Comparison of ENCODE assay signal across 29 mouse cellular contexts in genomic region chr2:140077476-140077875, GRCm38 (mm10). TPM values are rescaled to one million over a fixed set of nuclear protein-coding genes. Genes with fewer than 3 reads are reported as not detected.
DNase-seq lines count a peak whose midpoint lies in the region; ATAC-seq and TF ChIP-seq lines count a peak whose summit lies in the region.
"Had no signal": no experiment of that assay in that cellular context is flagged by ENCODE, and none has a peak within 500 bp of the region (broad histone marks: within the 10 kb centered on the region; RNA-seq: fewer than 3 reads in every experiment).

No protein-coding gene starts in this region.

- no peak overlapping the region for H3K9ac ChIP-seq in hindbrain, embryonic 11.5 days (ENCODE audit: low read depth, low read length)
- H3K9ac ChIP-seq in midbrain, embryonic 11.5 days (ENCODE audit: low read length), result no peak overlapping the region
- H3K9ac ChIP-seq: embryonic facial prominence, embryonic 13.5 days; forebrain, embryonic 15.5 days; heart, embryonic 13.5 days; limb, embryonic 12.5 days; liver, postnatal 0 days; midbrain, embryonic 13.5 days had no signal

- TF ChIP-seq CTCF in E14TG2a.4 (conservative IDR thresholded peaks at IDR 0.05; ENCODE audit: low read length), result no peak

- H3K27me3 ChIP-seq in hindbrain, embryonic 10.5 days (ENCODE audit: insufficient read depth, poor library complexity, severe bottlenecking), result no peaks in the 10 kb centered on the region
- H3K27me3 ChIP-seq in hindbrain, embryonic 11.5 days (ENCODE audit: control insufficient read depth, insufficient read depth, low read length), result no peaks in the 10 kb centered on the region
- no peaks in the 10 kb centered on the region for H3K27me3 ChIP-seq in E14TG2a.4 (ENCODE audit: insufficient read depth, low read length)
- no peaks in the 10 kb centered on the region for H3K27me3 ChIP-seq in midbrain, embryonic 11.5 days (ENCODE audit: control insufficient read depth, insufficient read depth, low read length)
- H3K27me3 ChIP-seq: embryonic facial prominence, embryonic 13.5 days; forebrain, embryonic 15.5 days; heart, embryonic 13.5 days; limb, embryonic 12.5 days; megakaryocyte, embryonic 14.5 days; midbrain, embryonic 13.5 days had no signal

- no peak overlapping the region for H3K4me3 ChIP-seq in hindbrain, embryonic 10.5 days
- no peak overlapping the region for H3K4me3 ChIP-seq in hindbrain, embryonic 11.5 days (ENCODE audit: low read depth, low read length)
- peak overlapping the region; percentile 39 for H3K4me3 ChIP-seq in E14TG2a.4 (replicated peaks; ENCODE audit: low read length)
- no peak overlapping the region for H3K4me3 ChIP-seq in midbrain, embryonic 11.5 days (ENCODE audit: low read depth, low read length)
- H3K4me3 ChIP-seq: embryonic facial prominence, embryonic 13.5 days; forebrain, embryonic 10.5 days; forebrain, embryonic 15.5 days; gastrocnemius, adult 2 months; heart, adult 2 months; heart, embryonic 13.5 days; limb, embryonic 12.5 days; megakaryocyte, embryonic 14.5 days; midbrain, embryonic 13.5 days had no signal

- no peak for ATAC-seq in hindbrain, embryonic 11.5 days (ENCODE audit: low FRiP score)
- no peak for ATAC-seq in midbrain, embryonic 11.5 days (ENCODE audit: low FRiP score)
- ATAC-seq in activated CD4-positive, CD25-positive, alpha-beta regulatory T cell, adult 4 months, result no peak
- ATAC-seq: forebrain, embryonic 15.5 days; hindbrain, embryonic 16.5 days; liver, postnatal 0 days; midbrain, embryonic 13.5 days had no signal

- no peaks in the 10 kb centered on the region for H3K9me3 ChIP-seq in hindbrain, embryonic 10.5 days
- no peaks in the 10 kb centered on the region for H3K9me3 ChIP-seq in hindbrain, embryonic 11.5 days (ENCODE audit: control insufficient read depth, low read length)
- no peaks in the 10 kb centered on the region for H3K9me3 ChIP-seq in E14TG2a.4 (ENCODE audit: low read length)
- no peaks in the 10 kb centered on the region for H3K9me3 ChIP-seq in midbrain, embryonic 11.5 days (ENCODE audit: control insufficient read depth, low read length)
- H3K9me3 ChIP-seq: embryonic facial prominence, embryonic 13.5 days; forebrain, embryonic 10.5 days; forebrain, embryonic 15.5 days; heart, embryonic 13.5 days; limb, embryonic 12.5 days; megakaryocyte, embryonic 14.5 days; midbrain, embryonic 13.5 days had no signal

- H3K36me3 ChIP-seq in hindbrain, embryonic 10.5 days, result no peaks in the 10 kb centered on the region
- no peaks in the 10 kb centered on the region for H3K36me3 ChIP-seq in hindbrain, embryonic 11.5 days (ENCODE audit: control insufficient read depth, insufficient read depth, low read length)
- no peaks in the 10 kb centered on the region for H3K36me3 ChIP-seq in E14TG2a.4 (ENCODE audit: insufficient read depth, low read length)
- H3K36me3 ChIP-seq in midbrain, embryonic 11.5 days (ENCODE audit: control insufficient read depth, insufficient read depth, low read length), result no peaks in the 10 kb centered on the region
- H3K36me3 ChIP-seq: embryonic facial prominence, embryonic 13.5 days; forebrain, embryonic 10.5 days; forebrain, embryonic 15.5 days; heart, embryonic 13.5 days; limb, embryonic 12.5 days; midbrain, embryonic 13.5 days had no signal

- H3K4me2 ChIP-seq in hindbrain, embryonic 11.5 days (replicated peaks; ENCODE audit: low read depth, low read length), result no peak overlapping the region
- no peak overlapping the region for H3K4me2 ChIP-seq in midbrain, embryonic 11.5 days
- H3K4me2 ChIP-seq: embryonic facial prominence, embryonic 13.5 days; forebrain, embryonic 15.5 days; heart, embryonic 13.5 days; limb, embryonic 12.5 days; midbrain, embryonic 13.5 days had no signal

- H3K27ac ChIP-seq in hindbrain, embryonic 10.5 days, result no peak overlapping the region
- no peak overlapping the region for H3K27ac ChIP-seq in hindbrain, embryonic 11.5 days (ENCODE audit: low read depth, low read length)
- no peak overlapping the region for H3K27ac ChIP-seq in midbrain, embryonic 11.5 days (ENCODE audit: low read depth, low read length)
- H3K27ac ChIP-seq: embryonic facial prominence, embryonic 13.5 days; forebrain, embryonic 10.5 days; forebrain, embryonic 15.5 days; gastrocnemius, adult 2 months; heart, adult 2 months; heart, embryonic 13.5 days; limb, embryonic 12.5 days; midbrain, embryonic 13.5 days had no signal

- peak; percentile 6 for DNase-seq in hindbrain, embryonic 10.5 days (ENCODE audit: low spot score)
- DNase-seq in hindbrain, embryonic 11.5 days (ENCODE audit: low spot score), result no peak
- DNase-seq in R1 (ENCODE audit: low read depth, low spot score), result peak; percentile 73
- peak; percentile 20 for DNase-seq in embryo, embryonic 9.5 days (ENCODE audit: extremely low spot score)
- no peak for DNase-seq in midbrain, embryonic 11.5 days (ENCODE audit: low spot score, missing footprints)
- DNase-seq: adrenal gland, postnatal 14 days; cerebellum, adult 11 months; cerebellum, adult 9-10 months; gastrocnemius, adult 2 months; gastrocnemius, postnatal 36 days; heart, adult 2 months; heart, postnatal 10 days; kidney, adult 9 months; kidney, postnatal 14 days; liver, postnatal 0 days; lung, postnatal 4 days; spleen, adult 18-20 months; thymus, adult 18-20 months; thymus, postnatal 25 days had no signal

- 18% methylated on average over 1 of the region's 1 CpGs for WGBS in hindbrain, embryonic 10.5 days
- 26% methylated on average over 1 of the region's 1 CpGs for WGBS in hindbrain, embryonic 11.5 days
- WGBS in midbrain, embryonic 11.5 days, result 41% methylated on average over 1 of the region's 1 CpGs

- H3K4me1 ChIP-seq in hindbrain, embryonic 10.5 days (replicated peaks), result peaks cover 9% of the 10 kb centered on the region; the same call in 1 of the 2 replicates
- no peaks in the 10 kb centered on the region for H3K4me1 ChIP-seq in hindbrain, embryonic 11.5 days (replicated peaks; ENCODE audit: control insufficient read depth, insufficient read depth, low read length)
- H3K4me1 ChIP-seq in E14TG2a.4 (replicated peaks; ENCODE audit: low read depth, low read length), result peaks cover 74% of the 10 kb centered on the region
- no peaks in the 10 kb centered on the region for H3K4me1 ChIP-seq in midbrain, embryonic 11.5 days (ENCODE audit: control insufficient read depth, insufficient read depth, low read length)
- H3K4me1 ChIP-seq: forebrain, embryonic 15.5 days; heart, embryonic 13.5 days; limb, embryonic 12.5 days; midbrain, embryonic 13.5 days had no signal

RNA-seq across cellular contexts. Expression of gene Tasp1, which starts 10.9 kb away (rescaled TPM):
- 14.8 and 16.7 TPM in 2 replicates for polyA plus RNA-seq in hindbrain, embryonic 10.5 days (2016; fragmentation: Nextera tagmentation; extraction: Ambion mirVana)
- 17.1 and 18.9 TPM in 2 replicates for polyA plus RNA-seq in hindbrain, embryonic 11.5 days (2014; fragmentation: Nextera tagmentation; extraction: Ambion mirVana)
- polyA plus RNA-seq in midbrain, embryonic 11.5 days (2014; fragmentation: Nextera tagmentation; extraction: Ambion mirVana), result 14.8 and 16.8 TPM in 2 replicates
- polyA plus RNA-seq in activated CD4-positive, CD25-positive, alpha-beta regulatory T cell, adult 4 months (2017; shearing (Covaris generic)), result 100 to 1,000 TPM; 108 to 116 TPM

Comparison
In these comparisons a context has a peak if more than half of its experiments do, and no peak if none do; other contexts are left out.
1. DNase-seq: peak in hindbrain, embryonic 10.5 days (single experiment), R1 (single experiment) and embryo, embryonic 9.5 days (single experiment); none in hindbrain, embryonic 11.5 days (single experiment) and midbrain, embryonic 11.5 days (single experiment).